Mouse (Mus musculus): ENCODE data around the gene Camsap2. TPM values are rescaled to one million over a fixed set of nuclear protein-coding genes. Genes with fewer than 3 reads are reported as not detected.

Gene Camsap2
- polyA plus RNA-seq, 1 experiment from 2014 or later = 34.7 TPM

DNA sequence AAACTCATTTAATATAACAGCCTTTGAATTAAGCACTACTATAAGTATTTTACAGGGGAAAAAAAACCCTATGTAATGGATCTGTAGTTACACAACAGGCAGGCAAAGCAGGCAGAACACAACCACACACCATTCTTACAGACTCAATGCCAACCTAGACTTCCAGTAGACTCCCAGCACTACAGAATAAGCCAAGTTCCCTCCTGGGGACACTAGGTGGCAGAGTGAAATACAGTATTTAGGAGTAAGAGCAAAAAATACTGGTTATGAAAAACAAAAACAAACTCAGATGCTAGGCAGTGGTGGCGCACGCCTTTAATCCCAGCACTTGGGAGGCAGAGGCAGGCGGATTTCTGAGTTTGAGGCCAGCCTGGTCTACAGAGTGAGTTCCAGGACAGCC is 39.5 kb downstream of the Camsap2 start:
- Histone ChIP-seq H3K9ac (ENCODE audit: low read length) (no peak overlapping the region), H3K4me2 (ENCODE audit: low read depth) (no peak overlapping the region), H3K36me3 (ENCODE audit: control insufficient read depth, insufficient read depth, low read length) (no peaks in the 10 kb centered on the region), H3K4me3 (ENCODE audit: low read depth, low read length) (no peak overlapping the region), H3K4me1 (ENCODE audit: control insufficient read depth, insufficient read depth, low read length) (no peaks in the 10 kb centered on the region), H3K27me3 (ENCODE audit: control insufficient read depth, insufficient read depth, low read length) (no peaks in the 10 kb centered on the region), H3K27ac (ENCODE audit: low read depth, low read length) (no peak overlapping the region), H3K9me3 (ENCODE audit: control insufficient read depth, low read length) (no peaks in the 10 kb centered on the region)
- WGBS = 93% methylated on average over 3 of the region's 3 CpGs
- ATAC-seq (ENCODE audit: insufficient read depth, low FRiP score, low TSS enrichment) (no peak), DNase-seq (ENCODE audit: low spot score) (no peak)

DNA sequence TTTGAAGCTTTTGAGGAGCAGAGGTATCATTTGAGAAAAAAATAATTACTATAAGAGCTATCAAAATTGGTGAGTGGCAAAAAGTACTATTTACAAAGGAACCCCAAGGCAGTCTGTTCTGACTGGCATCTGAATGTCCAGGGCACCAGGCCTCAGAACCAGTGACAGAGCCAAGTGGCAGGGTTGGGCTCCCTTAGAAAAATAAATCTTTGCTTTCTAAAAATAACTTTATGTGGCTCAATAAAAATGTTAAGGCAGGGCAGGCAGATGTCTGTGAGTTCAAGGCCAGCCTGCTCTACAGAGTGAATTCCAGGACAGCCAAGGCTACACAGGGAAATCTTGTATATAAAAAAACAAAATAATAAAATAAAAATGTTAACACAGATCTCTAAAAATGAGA is 51.9 kb downstream of the Camsap2 start:
- Histone ChIP-seq H3K9me3 (ENCODE audit: control insufficient read depth, low read length) (no peaks in the 10 kb centered on the region), H3K4me2 (ENCODE audit: low read depth) (no peak overlapping the region), H3K4me3 (ENCODE audit: low read depth, low read length) (no peak overlapping the region), H3K27me3 (ENCODE audit: control insufficient read depth, insufficient read depth, low read length) (no peaks in the 10 kb centered on the region), H3K27ac (ENCODE audit: low read depth, low read length) (no peak overlapping the region), H3K4me1 (ENCODE audit: control insufficient read depth, insufficient read depth, low read length) (no peaks in the 10 kb centered on the region), H3K9ac (ENCODE audit: low read length) (no peak overlapping the region), H3K36me3 (ENCODE audit: control insufficient read depth, insufficient read depth, low read length) (no peaks in the 10 kb centered on the region)
- ATAC-seq (ENCODE audit: insufficient read depth, low FRiP score, low TSS enrichment) (no peak), DNase-seq (ENCODE audit: low spot score) (no peak)

DNA sequence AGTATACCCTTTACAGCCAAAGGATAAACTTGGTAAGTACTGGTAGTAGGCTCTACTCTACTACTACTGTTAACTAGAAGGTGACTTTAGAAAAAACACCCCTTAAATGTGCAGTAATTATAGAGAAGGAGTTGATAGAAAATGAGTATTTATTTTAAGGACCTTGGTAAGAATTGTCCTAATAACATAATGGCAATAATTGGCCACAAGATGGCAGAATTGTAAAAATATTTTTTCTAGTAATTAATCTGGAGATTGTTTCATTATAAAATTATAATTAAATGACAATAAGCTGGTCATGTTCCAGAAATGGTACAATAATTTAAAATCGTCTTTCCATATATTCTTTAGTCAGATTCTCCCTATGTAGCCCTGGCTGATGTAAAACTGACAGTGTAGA is 56.1 kb downstream of the Camsap2 start:
- WGBS = 86% methylated on average over 1 of the region's 1 CpGs
- H3K4me3 ChIP-seq (ENCODE audit: low read depth, low read length) = no peak overlapping the region
- H3K27ac ChIP-seq (ENCODE audit: low read depth, low read length) = no peak overlapping the region

DNA sequence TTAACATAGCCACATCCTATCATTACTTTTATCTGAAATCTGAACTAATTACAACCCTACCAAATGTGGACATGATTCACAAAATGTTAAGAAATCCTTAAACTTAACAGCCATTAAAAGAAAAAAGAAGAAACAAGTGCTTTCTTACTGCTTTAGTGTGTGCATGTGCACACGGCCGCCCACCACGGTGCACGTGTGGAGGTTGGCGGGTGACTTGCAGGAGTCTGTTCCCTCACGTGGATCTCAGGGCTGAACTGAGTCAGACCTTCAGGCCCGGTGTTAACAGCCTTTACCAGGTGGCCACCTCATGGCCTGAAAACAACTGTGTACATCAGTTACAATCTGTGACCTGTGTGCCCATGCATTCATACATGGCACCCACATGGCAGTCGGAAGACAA is 68.5 kb downstream of the Camsap2 start:
- no peaks in the 10 kb centered on the region for H3K4me1 ChIP-seq (ENCODE audit: control insufficient read depth, insufficient read depth, low read length)
- peaks cover 28% of the 10 kb centered on the region for H3K36me3 ChIP-seq (ENCODE audit: control insufficient read depth, insufficient read depth, low read length)
- 92% methylated on average over 8 of the region's 8 CpGs for WGBS
- no peak overlapping the region for H3K9ac ChIP-seq (ENCODE audit: low read length)
- DNase-seq (ENCODE audit: low spot score) = peak; percentile 5
- H3K4me3 ChIP-seq (ENCODE audit: low read depth, low read length) = no peak overlapping the region
- no peak overlapping the region for H3K4me2 ChIP-seq (ENCODE audit: low read depth)
- no peak for ATAC-seq (ENCODE audit: insufficient read depth, low FRiP score, low TSS enrichment)
- H3K9me3 ChIP-seq (ENCODE audit: control insufficient read depth, low read length) = no peaks in the 10 kb centered on the region
- H3K27ac ChIP-seq (ENCODE audit: low read depth, low read length) = no peak overlapping the region
- no peaks in the 10 kb centered on the region for H3K27me3 ChIP-seq (ENCODE audit: control insufficient read depth, insufficient read depth, low read length)

More for the DNA sequence above, 56.1 kb downstream of the Camsap2 start:
- no peaks in the 10 kb centered on the region for H3K27me3 ChIP-seq (ENCODE audit: control insufficient read depth, insufficient read depth, low read length)
- DNase-seq (ENCODE audit: low spot score) (no peak), ATAC-seq (ENCODE audit: insufficient read depth, low FRiP score, low TSS enrichment) (no peak)
- H3K9ac ChIP-seq (ENCODE audit: low read length) = no peak overlapping the region
- no peaks in the 10 kb centered on the region for H3K9me3 ChIP-seq (ENCODE audit: control insufficient read depth, low read length)
- H3K36me3 ChIP-seq (ENCODE audit: control insufficient read depth, insufficient read depth, low read length) = no peaks in the 10 kb centered on the region
- no peaks in the 10 kb centered on the region for H3K4me1 ChIP-seq (ENCODE audit: control insufficient read depth, insufficient read depth, low read length)
- no peak overlapping the region for H3K4me2 ChIP-seq (ENCODE audit: low read depth)

DNA sequence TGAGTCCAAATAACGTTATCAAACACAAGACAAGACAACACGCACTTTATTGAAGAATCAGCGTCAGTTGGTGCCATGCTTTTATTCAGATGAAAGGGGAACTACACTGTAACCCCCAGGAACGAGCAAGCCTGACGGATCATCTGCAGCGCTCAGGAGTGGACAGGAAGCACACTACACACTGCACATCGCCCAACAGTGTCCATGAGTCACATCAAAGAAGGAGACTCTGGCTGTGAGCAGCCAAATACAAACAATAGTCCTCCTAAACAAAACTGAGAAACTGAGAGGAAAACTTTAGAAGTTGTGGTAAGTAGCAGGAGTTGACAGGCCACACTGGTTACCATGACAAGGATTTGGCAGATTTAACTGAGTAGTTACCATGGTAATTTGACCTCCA is 77.7 kb downstream of the Camsap2 start:
- WGBS = 83% methylated on average over 7 of the region's 7 CpGs
- Histone ChIP-seq H3K9ac (ENCODE audit: low read length) (no peak overlapping the region), H3K9me3 (ENCODE audit: control insufficient read depth, low read length) (no peaks in the 10 kb centered on the region), H3K4me1 (ENCODE audit: control insufficient read depth, insufficient read depth, low read length) (no peaks in the 10 kb centered on the region), H3K4me2 (ENCODE audit: low read depth) (no peak overlapping the region), H3K4me3 (ENCODE audit: low read depth, low read length) (no peak overlapping the region), H3K27ac (ENCODE audit: low read depth, low read length) (no peak overlapping the region), H3K27me3 (ENCODE audit: control insufficient read depth, insufficient read depth, low read length) (no peaks in the 10 kb centered on the region), H3K36me3 (ENCODE audit: control insufficient read depth, insufficient read depth, low read length) (peaks cover 2% of the 10 kb centered on the region)
- no peak for ATAC-seq (ENCODE audit: insufficient read depth, low FRiP score, low TSS enrichment)
- no peak for DNase-seq (ENCODE audit: low spot score)

DNA sequence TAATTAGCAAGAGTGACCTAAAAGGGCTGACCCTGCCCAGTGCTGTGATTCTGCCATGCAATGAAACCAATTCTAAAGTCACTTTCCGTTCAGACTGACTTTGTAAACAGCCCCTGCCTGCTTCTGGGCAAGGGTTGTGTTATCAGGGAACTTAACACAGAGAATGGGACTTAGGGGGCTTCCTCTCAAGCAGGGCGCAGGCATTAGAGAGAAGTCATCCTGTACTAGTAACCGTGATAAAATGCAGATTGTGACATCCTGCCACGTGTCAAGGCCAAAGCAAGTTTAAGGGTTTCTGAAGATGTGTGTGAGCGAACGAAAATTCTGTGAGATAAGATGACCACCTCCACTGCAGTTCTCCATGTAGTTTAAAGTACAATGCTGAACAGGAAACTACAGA is 79.8 kb downstream of the Camsap2 start:
- H3K27me3 ChIP-seq (ENCODE audit: control insufficient read depth, insufficient read depth, low read length) = peaks cover 10% of the 10 kb centered on the region
- H3K4me1 ChIP-seq (ENCODE audit: control insufficient read depth, insufficient read depth, low read length) = no peaks in the 10 kb centered on the region
- no peak for DNase-seq (ENCODE audit: low spot score)
- 0 out of 2 replicates have a peak, but pooled peaks cover 2% of the 10 kb centered on the region for H3K36me3 ChIP-seq (ENCODE audit: control insufficient read depth, insufficient read depth, low read length)
- 63% methylated on average over 6 of the region's 6 CpGs for WGBS
- no peak overlapping the region for H3K4me3 ChIP-seq (ENCODE audit: low read depth, low read length)
- no peak overlapping the region for H3K27ac ChIP-seq (ENCODE audit: low read depth, low read length)
- no peak overlapping the region for H3K9ac ChIP-seq (ENCODE audit: low read length)
- no peak overlapping the region for H3K4me2 ChIP-seq (ENCODE audit: low read depth)
- no peak for ATAC-seq (ENCODE audit: insufficient read depth, low FRiP score, low TSS enrichment)
- no peaks in the 10 kb centered on the region for H3K9me3 ChIP-seq (ENCODE audit: control insufficient read depth, low read length)

DNA sequence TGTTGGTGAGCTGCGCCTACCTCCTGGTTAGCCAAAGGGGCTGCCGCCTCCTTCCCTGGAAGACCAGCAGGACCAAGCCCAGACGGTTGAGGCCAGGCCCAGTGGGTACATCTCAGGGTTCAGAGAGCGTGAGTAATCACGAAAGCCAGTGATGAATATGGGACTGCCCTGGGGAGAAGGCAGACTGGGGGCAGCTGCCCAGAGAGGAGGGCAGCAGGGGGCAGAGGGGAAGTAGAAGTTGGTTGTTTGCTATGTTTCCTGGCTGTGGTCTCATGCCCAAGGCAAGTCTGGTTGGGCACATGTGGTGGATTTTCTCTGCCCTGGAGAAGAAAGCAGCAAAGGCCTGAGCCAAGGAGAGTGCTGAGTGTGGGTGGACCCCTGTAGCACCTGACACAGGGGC is 82.5 kb downstream of the Camsap2 start:
- no peak for ATAC-seq (ENCODE audit: insufficient read depth, low FRiP score, low TSS enrichment)
- Histone ChIP-seq H3K4me1 (ENCODE audit: control insufficient read depth, insufficient read depth, low read length) (peaks cover 6% of the 10 kb centered on the region; the same call in 1 of the 2 replicates), H3K27me3 (ENCODE audit: control insufficient read depth, insufficient read depth, low read length) (peaks cover 37% of the 10 kb centered on the region), H3K9ac (ENCODE audit: low read length) (no peak overlapping the region), H3K36me3 (ENCODE audit: control insufficient read depth, insufficient read depth, low read length) (no peaks in the 10 kb centered on the region), H3K27ac (ENCODE audit: low read depth, low read length) (no peak overlapping the region), H3K9me3 (ENCODE audit: control insufficient read depth, low read length) (no peaks in the 10 kb centered on the region), H3K4me2 (ENCODE audit: low read depth) (no peak overlapping the region), H3K4me3 (ENCODE audit: low read depth, low read length) (no peak overlapping the region)
- WGBS = 76% methylated on average over 5 of the region's 5 CpGs
- no peak for DNase-seq (ENCODE audit: low spot score)

DNA sequence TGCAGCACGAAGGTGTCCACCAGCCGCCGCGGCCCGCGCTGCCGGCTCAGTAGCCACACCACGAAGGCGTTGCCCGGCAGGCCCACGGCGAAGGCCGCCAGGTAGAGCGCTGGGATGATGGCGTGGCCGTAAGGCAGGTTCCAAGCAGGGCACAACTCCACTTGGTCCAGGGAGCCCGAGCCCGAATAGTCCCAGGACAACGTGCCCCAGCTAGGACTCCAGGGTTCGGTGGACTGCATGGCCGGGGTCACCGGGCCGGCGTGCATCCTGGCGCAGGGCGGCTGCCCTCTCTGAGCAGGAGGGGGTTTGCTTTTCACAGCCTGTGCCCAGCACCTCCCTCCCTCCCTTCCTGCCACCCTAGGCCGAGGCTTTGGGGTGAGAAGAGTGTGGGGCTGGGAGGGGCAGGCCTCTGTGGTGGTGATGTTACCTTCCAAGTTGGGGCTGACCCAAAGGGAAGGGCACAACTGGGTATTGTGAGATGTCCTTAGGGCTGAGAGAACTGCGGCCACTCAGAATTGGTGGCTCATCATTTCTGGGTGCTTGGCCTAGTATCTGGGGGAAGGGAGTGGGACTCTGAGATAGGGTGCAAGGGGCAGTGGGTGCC is 85.2 kb downstream of the Camsap2 start, which contains the start of gene Gpr25:
TSS of gene Gpr25 (minus strand) at position 239 of the 604 bp plus-strand sequence.
- no peak for DNase-seq (ENCODE audit: low spot score)
- H3K9ac ChIP-seq (ENCODE audit: low read length) = peak within 1 kb of the TSS; percentile 53
- H3K4me2 ChIP-seq (ENCODE audit: low read depth) = peak within 1 kb of the TSS; percentile 93
- H3K9me3 ChIP-seq (ENCODE audit: control insufficient read depth, low read length) = no peaks in the 10 kb centered on the region
- peak; percentile 49 for ATAC-seq (ENCODE audit: insufficient read depth, low FRiP score, low TSS enrichment)
- peaks cover 45% of the 10 kb centered on the region for H3K27me3 ChIP-seq (ENCODE audit: control insufficient read depth, insufficient read depth, low read length)
- H3K4me1 ChIP-seq (ENCODE audit: control insufficient read depth, insufficient read depth, low read length) = peaks cover 6% of the 10 kb centered on the region; the same call in 1 of the 2 replicates
- no peaks in the 10 kb centered on the region for H3K36me3 ChIP-seq (ENCODE audit: control insufficient read depth, insufficient read depth, low read length)
- H3K27ac ChIP-seq (ENCODE audit: low read depth, low read length) = no peak within 1 kb of the TSS
- peak within 1 kb of the TSS; percentile 51 for H3K4me3 ChIP-seq (ENCODE audit: low read depth, low read length)
- whole genome bisulfite sequencing = 7% methylated on average over 28 of the region's 28 CpGs

DNA sequence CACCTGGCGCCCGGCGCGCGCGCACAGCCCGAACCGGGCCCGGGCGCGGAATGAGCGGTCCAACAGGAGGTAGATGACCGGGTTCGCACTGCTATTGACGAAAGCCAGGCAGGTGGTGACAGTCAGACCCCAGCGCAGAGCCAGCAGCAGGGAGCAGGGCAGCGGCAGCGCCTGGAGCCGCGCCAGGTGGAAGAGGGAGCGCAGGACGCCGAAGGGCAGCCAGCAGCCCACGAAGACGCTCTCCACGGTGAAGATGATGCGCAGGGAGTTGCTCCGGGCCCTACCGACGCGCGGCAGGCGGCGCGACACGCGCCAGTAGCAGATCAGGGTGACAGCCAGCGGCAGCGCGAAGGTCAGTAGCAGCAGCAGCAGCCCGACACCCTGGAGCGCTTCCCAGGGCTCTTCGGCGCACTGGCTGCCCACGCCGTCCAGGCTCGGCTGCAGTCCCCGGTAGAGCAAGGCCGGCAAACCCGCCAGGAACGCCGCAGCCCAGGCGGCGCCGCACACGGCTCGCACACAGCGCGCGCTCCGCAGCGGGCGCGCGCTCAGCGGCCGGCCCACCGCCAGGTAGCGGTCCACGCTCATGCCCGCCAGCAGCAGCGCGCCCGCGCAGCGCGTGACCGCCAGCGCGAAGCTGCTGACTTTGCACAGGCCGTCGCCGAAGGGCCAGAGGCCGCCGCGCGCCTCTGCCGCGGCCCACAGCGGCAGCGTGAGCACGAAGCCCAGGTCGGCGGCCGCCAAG is 85.8 kb downstream of the Camsap2 start:
- Histone ChIP-seq H3K9me3 (ENCODE audit: control insufficient read depth, low read length) (no peaks in the 10 kb centered on the region), H3K4me2 (ENCODE audit: low read depth) (peak overlapping the region; percentile 93), H3K27ac (ENCODE audit: low read depth, low read length) (no peak overlapping the region), H3K36me3 (ENCODE audit: control insufficient read depth, insufficient read depth, low read length) (no peaks in the 10 kb centered on the region), H3K4me3 (ENCODE audit: low read depth, low read length) (peak overlapping the region; percentile 51), H3K27me3 (ENCODE audit: control insufficient read depth, insufficient read depth, low read length) (peaks cover 45% of the 10 kb centered on the region), H3K4me1 (ENCODE audit: control insufficient read depth, insufficient read depth, low read length) (peaks cover 6% of the 10 kb centered on the region; the same call in 1 of the 2 replicates), H3K9ac (ENCODE audit: low read length) (peak overlapping the region; percentile 53)
- DNase-seq (ENCODE audit: low spot score) = peak; percentile 75
- ATAC-seq (ENCODE audit: insufficient read depth, low FRiP score, low TSS enrichment) = peak; percentile 58
- WGBS = under 1% methylated on average over 93 of the region's 95 CpGs

Data from neural tube, embryonic 11.5 days (tissue).